Mouse (Mus musculus): ENCODE results near the gene Klhl3. TPM values are rescaled to one million over a fixed set of nuclear protein-coding genes. Genes with fewer than 3 reads are reported as not detected.
A peak's percentile ranks its signal among the peaks of the same experiment; 100 is the strongest.

Gene Klhl3
- total and polyA plus RNA-seq, 2 experiments from 2014 or later: 12.2 to 12.6 TPM

GRCm38 (mm10) chr13:57996536-57996935, 116.9 kb downstream of the Klhl3 start:
- no peaks in the 10 kb centered on the region for H3K9me3 ChIP-seq (ENCODE audit: low read length)
- no peak overlapping the region for H3K27ac ChIP-seq (ENCODE audit: low read depth, low read length)
- no peak for TF ChIP-seq CTCF (IDR thresholded peaks at IDR 0.05; ENCODE audit: low read depth)
- no peak overlapping the region for H3K4me2 ChIP-seq (ENCODE audit: low read depth)
- ATAC-seq (no peak), DNase-seq (no peak)
- no peaks in the 10 kb centered on the region for H3K27me3 ChIP-seq (ENCODE audit: insufficient read depth, low read length)
- H3K4me3 ChIP-seq (ENCODE audit: low read depth, low read length): no peak overlapping the region
- H3K9ac ChIP-seq: no peak overlapping the region
- H3K4me1 ChIP-seq (ENCODE audit: insufficient read depth): no peaks in the 10 kb centered on the region
- no peaks in the 10 kb centered on the region for H3K36me3 ChIP-seq (ENCODE audit: insufficient read depth)
- 91% methylated on average over 11 of the region's 11 CpGs for WGBS

GRCm38 (mm10) chr13:57995864-57996263, 117.5 kb downstream of the Klhl3 start:
- Histone ChIP-seq H3K27ac (ENCODE audit: low read depth, low read length) (no peak overlapping the region), H3K4me3 (ENCODE audit: low read depth, low read length) (no peak overlapping the region), H3K27me3 (ENCODE audit: insufficient read depth, low read length) (no peaks in the 10 kb centered on the region), H3K9ac (no peak overlapping the region), H3K36me3 (ENCODE audit: insufficient read depth) (no peaks in the 10 kb centered on the region), H3K4me2 (ENCODE audit: low read depth) (no peak overlapping the region), H3K4me1 (ENCODE audit: insufficient read depth) (no peaks in the 10 kb centered on the region), H3K9me3 (ENCODE audit: low read length) (no peaks in the 10 kb centered on the region)
- TF ChIP-seq CTCF (IDR thresholded peaks at IDR 0.05; ENCODE audit: low read depth): no peak
- 88% methylated on average over 13 of the region's 13 CpGs for WGBS
- DNase-seq (no peak), ATAC-seq (no peak)

DNA sequence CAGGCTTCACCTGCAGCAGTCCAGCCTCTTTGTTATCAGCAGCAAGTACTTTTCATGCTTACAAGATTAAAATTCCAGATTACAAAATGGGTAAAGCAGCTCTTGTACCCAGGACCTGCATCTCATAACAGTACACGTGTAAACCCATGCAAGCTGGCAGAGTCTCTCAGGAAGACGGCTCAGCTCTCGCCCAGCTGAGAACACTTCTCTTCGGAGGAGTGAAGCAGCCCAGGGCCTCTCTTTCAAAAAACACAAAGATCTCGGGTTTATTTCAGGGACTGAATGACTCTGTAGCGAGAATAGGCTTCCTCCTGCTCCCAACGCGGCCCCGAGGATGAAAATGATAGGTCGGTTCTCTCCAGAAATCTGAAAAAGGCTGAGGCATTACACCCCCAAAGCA, 128.8 kb downstream of the Klhl3 start:
- TF ChIP-seq CTCF (IDR thresholded peaks at IDR 0.05; ENCODE audit: low read depth): no peak
- ATAC-seq (peak; percentile 53; the same call in 1 of the 2 replicates), DNase-seq (peak; percentile 34)
- no peak overlapping the region for H3K4me3 ChIP-seq (ENCODE audit: low read depth, low read length)
- H3K36me3 ChIP-seq (ENCODE audit: insufficient read depth): no peaks in the 10 kb centered on the region
- H3K4me2 ChIP-seq (ENCODE audit: low read depth): no peak overlapping the region
- H3K4me1 ChIP-seq (ENCODE audit: insufficient read depth): no peaks in the 10 kb centered on the region
- H3K27me3 ChIP-seq (ENCODE audit: insufficient read depth, low read length): no peaks in the 10 kb centered on the region
- no peak overlapping the region for H3K27ac ChIP-seq (ENCODE audit: low read depth, low read length)
- no peaks in the 10 kb centered on the region for H3K9me3 ChIP-seq (ENCODE audit: low read length)
- H3K9ac ChIP-seq: no peak overlapping the region
- WGBS: 34% methylated on average over 10 of the region's 10 CpGs

- Histone ChIP-seq H3K9ac (no peak overlapping the region), H3K27me3 (ENCODE audit: insufficient read depth, low read length) (no peaks in the 10 kb centered on the region), H3K4me1 (ENCODE audit: insufficient read depth) (no peaks in the 10 kb centered on the region), H3K36me3 (ENCODE audit: insufficient read depth) (no peaks in the 10 kb centered on the region), H3K4me3 (ENCODE audit: low read depth, low read length) (no peak overlapping the region), H3K27ac (ENCODE audit: low read depth, low read length) (no peak overlapping the region), H3K4me2 (ENCODE audit: low read depth) (no peak overlapping the region), H3K9me3 (ENCODE audit: low read length) (no peaks in the 10 kb centered on the region)
- TF ChIP-seq CTCF (IDR thresholded peaks at IDR 0.05; ENCODE audit: low read depth): 0 out of 2 replicates have a peak, but pooled peaks have one; percentile 10
- 77% methylated on average over 8 of the region's 8 CpGs for WGBS
- ATAC-seq (no peak), DNase-seq (no peak)
These were observed 129.2 kb downstream of the Klhl3 start for GRCm38 (mm10) chr13:57984163-57984562.

- no peak for DNase-seq
- H3K4me3 ChIP-seq (ENCODE audit: low read depth, low read length): no peak overlapping the region
- no peak overlapping the region for H3K27ac ChIP-seq (ENCODE audit: low read depth, low read length)
- TF ChIP-seq CTCF (IDR thresholded peaks at IDR 0.05; ENCODE audit: low read depth): no peak
- H3K36me3 ChIP-seq (ENCODE audit: insufficient read depth): no peaks in the 10 kb centered on the region
- no peaks in the 10 kb centered on the region for H3K9me3 ChIP-seq (ENCODE audit: low read length)
- 0 out of 2 replicates have a peak, but pooled peaks have one; percentile 7 for ATAC-seq
- no peak overlapping the region for H3K4me2 ChIP-seq (ENCODE audit: low read depth)
- peaks cover 5% of the 10 kb centered on the region; the same call in 1 of the 2 replicates for H3K27me3 ChIP-seq (ENCODE audit: insufficient read depth, low read length)
- WGBS: 52% methylated on average over 12 of the region's 12 CpGs
- no peak overlapping the region for H3K9ac ChIP-seq
- no peaks in the 10 kb centered on the region for H3K4me1 ChIP-seq (ENCODE audit: insufficient read depth)
These were observed 130.1 kb downstream of the Klhl3 start for GRCm38 (mm10) chr13:57983330-57983729.

DNA sequence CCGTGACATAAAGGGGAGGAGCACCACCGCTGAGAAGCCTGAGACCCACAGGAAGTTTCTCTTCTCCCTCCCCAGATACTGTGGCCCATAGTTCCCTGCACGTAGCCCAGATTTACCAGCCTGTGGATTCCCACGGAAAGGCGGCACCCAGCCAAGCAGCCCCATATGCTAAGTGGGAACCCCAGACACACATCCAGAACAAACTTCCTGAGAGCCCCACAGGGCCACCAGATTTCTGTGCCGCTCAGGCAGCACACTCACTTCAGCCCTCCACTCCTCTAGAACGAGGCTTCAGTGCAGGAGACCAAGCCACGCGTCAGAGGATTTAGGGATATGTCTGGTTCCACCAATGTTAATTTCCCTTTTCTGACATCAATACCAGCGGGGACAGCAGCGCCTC, 130.5 kb downstream of the Klhl3 start:
- DNase-seq (no peak), ATAC-seq (no peak)
- Histone ChIP-seq H3K27ac (ENCODE audit: low read depth, low read length) (no peak overlapping the region), H3K4me2 (ENCODE audit: low read depth) (no peak overlapping the region), H3K9ac (no peak overlapping the region), H3K27me3 (ENCODE audit: insufficient read depth, low read length) (peaks cover 5% of the 10 kb centered on the region; the same call in 1 of the 2 replicates), H3K4me3 (ENCODE audit: low read depth, low read length) (no peak overlapping the region), H3K9me3 (ENCODE audit: low read length) (no peaks in the 10 kb centered on the region), H3K36me3 (ENCODE audit: insufficient read depth) (no peaks in the 10 kb centered on the region), H3K4me1 (ENCODE audit: insufficient read depth) (no peaks in the 10 kb centered on the region)
- no peak for TF ChIP-seq CTCF (IDR thresholded peaks at IDR 0.05; ENCODE audit: low read depth)
- WGBS: 61% methylated on average over 11 of the region's 11 CpGs

DNA sequence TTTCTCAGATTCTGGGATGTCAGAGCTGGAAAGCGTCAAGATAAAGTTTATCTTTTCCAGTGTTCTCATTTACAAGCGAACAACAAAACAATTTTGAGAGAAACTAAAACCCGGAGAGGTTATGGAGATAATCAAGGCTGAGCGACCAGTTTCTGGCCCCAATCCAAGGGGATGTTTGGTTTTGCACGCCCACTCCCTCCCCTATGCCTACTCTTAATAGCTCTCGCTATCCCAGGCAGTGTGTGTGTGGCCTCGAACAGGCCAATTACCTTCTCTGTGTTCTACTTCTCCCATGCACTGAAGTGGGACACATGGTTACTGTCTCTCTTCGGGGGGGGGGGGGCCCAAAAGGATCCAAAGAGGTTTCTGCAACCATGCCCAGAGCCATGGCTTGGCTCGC, 132.7 kb downstream of the Klhl3 start:
- H3K27me3 ChIP-seq (ENCODE audit: insufficient read depth, low read length): peaks cover 5% of the 10 kb centered on the region; the same call in 1 of the 2 replicates
- WGBS: 28% methylated on average over 9 of the region's 9 CpGs
- ATAC-seq (no peak), DNase-seq (no peak)
- no peak overlapping the region for H3K9ac ChIP-seq
- no peak for TF ChIP-seq CTCF (IDR thresholded peaks at IDR 0.05; ENCODE audit: low read depth)
- H3K9me3 ChIP-seq (ENCODE audit: low read length): no peaks in the 10 kb centered on the region
- H3K4me1 ChIP-seq (ENCODE audit: insufficient read depth): no peaks in the 10 kb centered on the region
- H3K27ac ChIP-seq (ENCODE audit: low read depth, low read length): no peak overlapping the region
- no peak overlapping the region for H3K4me3 ChIP-seq (ENCODE audit: low read depth, low read length)
- H3K4me2 ChIP-seq (ENCODE audit: low read depth): no peak overlapping the region
- no peaks in the 10 kb centered on the region for H3K36me3 ChIP-seq (ENCODE audit: insufficient read depth)
